Mouse (Mus musculus): ENCODE results near the gene Nlrp10. TPM values are rescaled to one million over a fixed set of nuclear protein-coding genes. Genes with fewer than 3 reads are reported as not detected.

Gene Nlrp10
- 0.05 TPM in 1 of 2 replicates, not detected in the other for polyA plus RNA-seq (2014; fragmentation: Nextera tagmentation; extraction: Ambion mirVana)

GRCm38 (mm10) chr7:108929726-108930393 is at the start of gene Nlrp10:
Nlrp10 (minus strand) TSS chr7:108930178.
- 79% methylated on average over 6 of the region's 6 CpGs for WGBS
- no peak within 1 kb of the TSS for H3K4me3 ChIP-seq (ENCODE audit: low read depth, low read length)
- no peak within 1 kb of the TSS for H3K4me2 ChIP-seq (ENCODE audit: low read depth, low read length)
- H3K9ac ChIP-seq (replicated peaks; ENCODE audit: low read depth, low read length), result no peak within 1 kb of the TSS
- ATAC-seq (ENCODE audit: low read depth), result no peak
- no peaks in the 10 kb centered on the region for H3K36me3 ChIP-seq (ENCODE audit: control insufficient read depth, insufficient read depth, low read length)
- H3K27ac ChIP-seq (ENCODE audit: low read depth, low read length), result no peak within 1 kb of the TSS
- H3K9me3 ChIP-seq (ENCODE audit: control insufficient read depth, low read length), result no peaks in the 10 kb centered on the region
- no peaks in the 10 kb centered on the region for H3K27me3 ChIP-seq (ENCODE audit: control insufficient read depth, insufficient read depth, low read length)
- peaks cover under 1% of the 10 kb centered on the region; the same call in 1 of the 2 replicates for H3K4me1 ChIP-seq (ENCODE audit: control insufficient read depth, insufficient read depth, low read length)

DNA sequence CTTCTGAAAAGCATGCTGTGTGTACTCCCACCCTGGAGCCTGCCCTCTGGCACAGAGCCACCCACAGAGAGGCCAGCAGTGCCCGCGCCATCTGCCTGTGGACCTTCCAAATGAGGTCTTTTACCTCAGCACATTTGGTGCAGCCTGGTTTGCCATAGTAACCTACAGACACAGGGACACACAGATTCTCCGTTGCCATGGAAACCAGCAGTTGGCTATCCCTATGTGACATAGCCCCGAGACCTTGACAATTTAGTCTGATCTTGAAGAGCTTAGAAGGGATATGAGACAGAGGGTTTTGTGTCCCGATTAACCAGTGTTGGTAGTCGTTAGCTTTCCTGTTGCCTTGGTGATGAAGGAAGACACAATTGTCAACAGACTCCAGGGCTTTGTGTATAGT is 42.3 kb upstream of the Nlrp10 start:
- 20% methylated on average over 6 of the region's 6 CpGs for WGBS
- H3K4me1 ChIP-seq (ENCODE audit: control insufficient read depth, insufficient read depth, low read length), result 0 out of 2 replicates have a peak, but pooled peaks cover 5% of the 10 kb centered on the region
- H3K27ac ChIP-seq (ENCODE audit: low read depth, low read length), result no peak overlapping the region
- no peaks in the 10 kb centered on the region for H3K27me3 ChIP-seq (ENCODE audit: control insufficient read depth, insufficient read depth, low read length)
- peak; percentile 69 for ATAC-seq (ENCODE audit: low read depth)
- H3K4me2 ChIP-seq (ENCODE audit: low read depth, low read length), result no peak overlapping the region
- H3K36me3 ChIP-seq (ENCODE audit: control insufficient read depth, insufficient read depth, low read length), result no peaks in the 10 kb centered on the region
- H3K4me3 ChIP-seq (ENCODE audit: low read depth, low read length), result no peak overlapping the region
- no peaks in the 10 kb centered on the region for H3K9me3 ChIP-seq (ENCODE audit: control insufficient read depth, low read length)
- H3K9ac ChIP-seq (replicated peaks; ENCODE audit: low read depth, low read length), result no peak overlapping the region

DNA sequence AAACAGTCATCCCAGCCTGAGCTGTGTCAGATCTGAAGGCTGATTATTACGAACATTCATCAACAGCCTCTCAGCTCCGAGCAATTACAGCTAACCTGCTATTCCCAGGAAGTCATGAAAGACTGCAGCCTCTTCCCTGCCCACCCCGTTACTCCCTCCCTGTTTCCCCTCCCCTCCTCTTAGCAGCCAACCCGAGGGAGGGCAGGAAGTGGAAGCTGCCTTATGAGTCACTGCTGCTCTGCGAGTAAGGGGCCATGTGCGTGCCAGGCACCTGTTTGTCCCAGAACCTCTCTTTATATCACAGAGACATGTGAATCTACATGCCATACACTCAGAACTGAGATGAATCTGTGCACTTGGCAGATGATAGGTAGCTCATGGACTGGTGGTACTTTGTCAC is 38.2 kb upstream of the Nlrp10 start:
- Histone ChIP-seq H3K4me1 (ENCODE audit: control insufficient read depth, insufficient read depth, low read length) (0 out of 2 replicates have a peak, but pooled peaks cover 5% of the 10 kb centered on the region), H3K4me2 (ENCODE audit: low read depth, low read length) (no peak overlapping the region), H3K4me3 (ENCODE audit: low read depth, low read length) (no peak overlapping the region), H3K27ac (ENCODE audit: low read depth, low read length) (no peak overlapping the region), H3K27me3 (ENCODE audit: control insufficient read depth, insufficient read depth, low read length) (no peaks in the 10 kb centered on the region), H3K36me3 (ENCODE audit: control insufficient read depth, insufficient read depth, low read length) (no peaks in the 10 kb centered on the region), H3K9me3 (ENCODE audit: control insufficient read depth, low read length) (no peaks in the 10 kb centered on the region), H3K9ac (replicated peaks; ENCODE audit: low read depth, low read length) (no peak overlapping the region)
- peak; percentile 16; the same call in 1 of the 2 replicates for ATAC-seq (ENCODE audit: low read depth)
- 37% methylated on average over 6 of the region's 6 CpGs for WGBS

- peak; percentile 78 for ATAC-seq (ENCODE audit: low read depth)
- H3K27me3 ChIP-seq (ENCODE audit: control insufficient read depth, insufficient read depth, low read length), result no peaks in the 10 kb centered on the region
- no peak overlapping the region for H3K4me2 ChIP-seq (ENCODE audit: low read depth, low read length)
- H3K9me3 ChIP-seq (ENCODE audit: control insufficient read depth, low read length), result no peaks in the 10 kb centered on the region
- H3K27ac ChIP-seq (ENCODE audit: low read depth, low read length), result 0 out of 2 replicates have a peak overlapping the region, but pooled peaks have one; percentile 34
- H3K9ac ChIP-seq (replicated peaks; ENCODE audit: low read depth, low read length), result no peak overlapping the region
- H3K4me3 ChIP-seq (ENCODE audit: low read depth, low read length), result no peak overlapping the region
- WGBS, result 26% methylated on average over 7 of the region's 7 CpGs
- no peaks in the 10 kb centered on the region for H3K4me1 ChIP-seq (ENCODE audit: control insufficient read depth, insufficient read depth, low read length)
- no peaks in the 10 kb centered on the region for H3K36me3 ChIP-seq (ENCODE audit: control insufficient read depth, insufficient read depth, low read length)
These were observed 36.9 kb upstream of the Nlrp10 start for GRCm38 (mm10) chr7:108966742-108967362.

- no peak overlapping the region for H3K4me3 ChIP-seq (ENCODE audit: low read depth, low read length)
- no peaks in the 10 kb centered on the region for H3K27me3 ChIP-seq (ENCODE audit: control insufficient read depth, insufficient read depth, low read length)
- WGBS, result 33% methylated on average over 2 of the region's 2 CpGs
- no peaks in the 10 kb centered on the region for H3K4me1 ChIP-seq (ENCODE audit: control insufficient read depth, insufficient read depth, low read length)
- no peaks in the 10 kb centered on the region for H3K9me3 ChIP-seq (ENCODE audit: control insufficient read depth, low read length)
- no peak overlapping the region for H3K4me2 ChIP-seq (ENCODE audit: low read depth, low read length)
- ATAC-seq (ENCODE audit: low read depth), result no peak
- no peaks in the 10 kb centered on the region for H3K36me3 ChIP-seq (ENCODE audit: control insufficient read depth, insufficient read depth, low read length)
- H3K27ac ChIP-seq (ENCODE audit: low read depth, low read length), result no peak overlapping the region
- no peak overlapping the region for H3K9ac ChIP-seq (replicated peaks; ENCODE audit: low read depth, low read length)
These were observed 36.0 kb upstream of the Nlrp10 start for GRCm38 (mm10) chr7:108965968-108966367.

DNA sequence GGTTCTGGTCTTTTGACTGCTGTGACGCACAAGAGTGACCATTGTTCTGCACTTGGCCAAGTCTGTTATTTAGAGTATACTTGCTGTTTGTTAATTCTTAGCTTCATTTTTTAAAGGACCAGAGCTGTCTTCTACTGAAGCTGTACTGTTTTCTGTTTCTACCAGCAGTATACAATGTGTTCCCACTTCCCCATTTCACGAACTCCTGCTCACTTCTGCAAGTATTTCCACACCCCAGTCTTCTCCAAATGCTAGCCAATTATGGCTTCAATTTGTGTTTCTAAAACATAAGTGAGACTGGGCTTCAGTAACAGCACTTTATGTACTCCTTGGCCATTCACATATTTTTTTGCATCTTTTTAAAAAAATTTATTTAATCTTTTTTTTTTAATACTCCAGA is 27.8 kb upstream of the Nlrp10 start:
- no peak overlapping the region for H3K4me2 ChIP-seq (ENCODE audit: low read depth, low read length)
- 72% methylated on average over 2 of the region's 2 CpGs for WGBS
- no peak overlapping the region for H3K27ac ChIP-seq (ENCODE audit: low read depth, low read length)
- H3K36me3 ChIP-seq (ENCODE audit: control insufficient read depth, insufficient read depth, low read length), result no peaks in the 10 kb centered on the region
- no peak for ATAC-seq (ENCODE audit: low read depth)
- H3K4me1 ChIP-seq (ENCODE audit: control insufficient read depth, insufficient read depth, low read length), result no peaks in the 10 kb centered on the region
- H3K9me3 ChIP-seq (ENCODE audit: control insufficient read depth, low read length), result no peaks in the 10 kb centered on the region
- H3K4me3 ChIP-seq (ENCODE audit: low read depth, low read length), result no peak overlapping the region
- H3K9ac ChIP-seq (replicated peaks; ENCODE audit: low read depth, low read length), result no peak overlapping the region
- H3K27me3 ChIP-seq (ENCODE audit: control insufficient read depth, insufficient read depth, low read length), result no peaks in the 10 kb centered on the region

- Histone ChIP-seq H3K27ac (ENCODE audit: low read depth, low read length) (no peak overlapping the region), H3K4me2 (ENCODE audit: low read depth, low read length) (no peak overlapping the region), H3K4me1 (ENCODE audit: control insufficient read depth, insufficient read depth, low read length) (no peaks in the 10 kb centered on the region), H3K4me3 (ENCODE audit: low read depth, low read length) (no peak overlapping the region), H3K36me3 (ENCODE audit: control insufficient read depth, insufficient read depth, low read length) (no peaks in the 10 kb centered on the region), H3K9me3 (ENCODE audit: control insufficient read depth, low read length) (no peaks in the 10 kb centered on the region), H3K27me3 (ENCODE audit: control insufficient read depth, insufficient read depth, low read length) (peaks cover 2% of the 10 kb centered on the region; the same call in 1 of the 2 replicates), H3K9ac (replicated peaks; ENCODE audit: low read depth, low read length) (no peak overlapping the region)
- no peak for ATAC-seq (ENCODE audit: low read depth)
- WGBS, result 49% methylated on average over 4 of the region's 4 CpGs
These were observed 24.2 kb upstream of the Nlrp10 start for GRCm38 (mm10) chr7:108954185-108954584.

DNA sequence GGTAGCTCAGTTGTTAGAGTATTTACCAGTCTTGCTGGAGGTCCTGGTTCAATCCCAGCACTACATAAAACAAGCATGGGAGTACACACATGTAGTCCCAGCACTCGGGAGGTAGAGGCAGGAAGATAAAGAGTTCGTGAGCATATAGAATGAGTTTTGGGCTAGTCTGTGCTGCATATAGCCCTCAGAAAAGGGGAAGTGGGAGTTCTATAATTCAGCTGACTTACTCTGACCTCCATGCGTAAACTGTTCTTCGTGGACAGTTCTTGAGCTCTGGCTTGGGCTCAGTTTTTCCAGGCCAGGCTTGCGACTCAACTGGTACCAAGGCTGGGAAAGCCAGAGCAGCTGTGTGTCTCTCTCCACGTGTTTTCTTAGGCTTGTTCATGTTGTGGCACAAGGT is 22.8 kb upstream of the Nlrp10 start:
- ATAC-seq (ENCODE audit: low read depth), result no peak
- 86% methylated on average over 6 of the region's 6 CpGs for WGBS
- H3K27me3 ChIP-seq (ENCODE audit: control insufficient read depth, insufficient read depth, low read length), result peaks cover 2% of the 10 kb centered on the region; the same call in 1 of the 2 replicates
- no peaks in the 10 kb centered on the region for H3K9me3 ChIP-seq (ENCODE audit: control insufficient read depth, low read length)
- H3K27ac ChIP-seq (ENCODE audit: low read depth, low read length), result no peak overlapping the region
- no peak overlapping the region for H3K9ac ChIP-seq (replicated peaks; ENCODE audit: low read depth, low read length)
- H3K4me2 ChIP-seq (ENCODE audit: low read depth, low read length), result no peak overlapping the region
- no peaks in the 10 kb centered on the region for H3K4me1 ChIP-seq (ENCODE audit: control insufficient read depth, insufficient read depth, low read length)
- H3K36me3 ChIP-seq (ENCODE audit: control insufficient read depth, insufficient read depth, low read length), result no peaks in the 10 kb centered on the region
- H3K4me3 ChIP-seq (ENCODE audit: low read depth, low read length), result no peak overlapping the region

GRCm38 (mm10) chr7:108950762-108951331 is 20.9 kb upstream of the Nlrp10 start:
- Histone ChIP-seq H3K27ac (ENCODE audit: low read depth, low read length) (peak overlapping the region; percentile 69), H3K27me3 (ENCODE audit: control insufficient read depth, insufficient read depth, low read length) (peaks cover 2% of the 10 kb centered on the region; the same call in 1 of the 2 replicates), H3K4me3 (ENCODE audit: low read depth, low read length) (peak overlapping the region; percentile 60), H3K36me3 (ENCODE audit: control insufficient read depth, insufficient read depth, low read length) (0 out of 2 replicates have a peak, but pooled peaks cover 1% of the 10 kb centered on the region), H3K9ac (replicated peaks; ENCODE audit: low read depth, low read length) (peak overlapping the region; percentile 59), H3K4me2 (ENCODE audit: low read depth, low read length) (peak overlapping the region; percentile 85), H3K9me3 (ENCODE audit: control insufficient read depth, low read length) (no peaks in the 10 kb centered on the region), H3K4me1 (ENCODE audit: control insufficient read depth, insufficient read depth, low read length) (no peaks in the 10 kb centered on the region)
- WGBS, result under 1% methylated on average over 51 of the region's 52 CpGs
- peak; percentile 58 for ATAC-seq (ENCODE audit: low read depth)
